In the genomic region with DNA sequence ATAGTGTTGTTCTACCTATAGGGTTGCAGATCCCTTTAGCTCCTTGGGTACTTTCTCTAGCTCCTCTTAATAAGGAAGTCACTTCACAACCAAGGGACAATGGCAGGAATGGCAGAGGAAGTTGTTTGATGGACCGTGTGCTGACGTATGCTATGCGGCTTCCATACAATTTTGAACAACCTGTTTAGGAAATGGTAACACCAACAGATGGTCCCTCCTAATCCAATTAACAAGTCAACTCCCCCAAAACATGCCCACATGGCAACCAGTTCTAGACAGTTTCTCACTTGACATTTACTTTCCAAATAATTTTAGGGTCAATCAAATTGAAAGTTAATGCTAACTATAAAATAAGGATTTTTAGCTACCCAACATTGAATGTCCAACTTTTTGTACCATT, we compare ENCODE assay signal across 26 mouse cellular contexts.
DNase-seq lines count a peak whose midpoint lies in the region; ATAC-seq and TF ChIP-seq lines count a peak whose summit lies in the region.
"Had no signal": no experiment of that assay in that cellular context is flagged by ENCODE, and none has a peak within 500 bp of the region (broad histone marks: within the 10 kb centered on the region; RNA-seq: fewer than 3 reads in every experiment).

No protein-coding gene starts in this region.

- no peak overlapping the region for H3K27ac ChIP-seq in forebrain, embryonic 14.5 days (ENCODE audit: low read depth, low read length)
- no peak overlapping the region for H3K27ac ChIP-seq in forebrain, embryonic 13.5 days
- H3K27ac ChIP-seq: embryonic facial prominence, embryonic 13.5 days; embryonic facial prominence, embryonic 15.5 days; forebrain, embryonic 10.5 days; forebrain, embryonic 12.5 days had no signal

- H3K36me3 ChIP-seq in forebrain, embryonic 14.5 days (ENCODE audit: control insufficient read depth, insufficient read depth, low read length) = no peaks in the 10 kb centered on the region
- H3K36me3 ChIP-seq in forebrain, embryonic 13.5 days (ENCODE audit: poor library complexity, severe bottlenecking) = no peaks in the 10 kb centered on the region
- H3K36me3 ChIP-seq: embryonic facial prominence, embryonic 13.5 days; embryonic facial prominence, embryonic 15.5 days; forebrain, embryonic 10.5 days; forebrain, embryonic 12.5 days; G1E had no signal

- H3K4me3 ChIP-seq in forebrain, embryonic 14.5 days (ENCODE audit: low read depth, low read length) = no peak overlapping the region
- H3K4me3 ChIP-seq in forebrain, embryonic 13.5 days = no peak overlapping the region
- H3K4me3 ChIP-seq: embryonic facial prominence, embryonic 13.5 days; embryonic facial prominence, embryonic 15.5 days; erythroblast, embryonic 14.5 days; forebrain, embryonic 10.5 days; forebrain, embryonic 12.5 days had no signal

- no peak; the same call in 1 of the 2 replicates for ATAC-seq in forebrain, embryonic 14.5 days
- no peak for ATAC-seq in forebrain, embryonic 13.5 days
- ATAC-seq: activated CD4-positive, CD25-positive, alpha-beta regulatory T cell, adult 4 months; CD4-positive, CD25-positive, alpha-beta regulatory T cell, adult 4 months; forebrain, embryonic 16.5 days; Patski had no signal

- TF ChIP-seq POLR2A in brain, embryonic 14.5 days (IDR thresholded peaks at IDR 0.05; ENCODE audit: borderline replicate concordance, extremely low read depth, insufficient read depth, insufficient read length, poor library complexity, severe bottlenecking) = no peak

- no peak overlapping the region for H3K9ac ChIP-seq in forebrain, embryonic 14.5 days (ENCODE audit: low read length)
- H3K9ac ChIP-seq in forebrain, embryonic 13.5 days = no peak overlapping the region
- H3K9ac ChIP-seq: embryonic facial prominence, embryonic 13.5 days; embryonic facial prominence, embryonic 15.5 days; forebrain, embryonic 12.5 days had no signal

- no peak for TF ChIP-seq CTCF in brain, embryonic 14.5 days (IDR thresholded peaks at IDR 0.05; ENCODE audit: borderline replicate concordance, extremely low read depth, insufficient read depth, insufficient read length)

- 60% methylated on average over 3 of the region's 3 CpGs for WGBS in forebrain, embryonic 14.5 days
- 83% methylated on average over 3 of the region's 3 CpGs for WGBS in forebrain, embryonic 13.5 days

- H3K27me3 ChIP-seq in forebrain, embryonic 14.5 days (replicated peaks; ENCODE audit: control insufficient read depth, insufficient read depth, low read length) = no peaks in the 10 kb centered on the region
- H3K27me3 ChIP-seq in forebrain, embryonic 13.5 days = no peaks in the 10 kb centered on the region
- H3K27me3 ChIP-seq: CH12.LX; embryonic facial prominence, embryonic 13.5 days; embryonic facial prominence, embryonic 15.5 days; forebrain, embryonic 12.5 days; Patski had no signal

- no peak overlapping the region for H3K4me2 ChIP-seq in forebrain, embryonic 14.5 days (ENCODE audit: low read length)
- H3K4me2 ChIP-seq in forebrain, embryonic 13.5 days = no peak overlapping the region
- H3K4me2 ChIP-seq: embryonic facial prominence, embryonic 13.5 days; embryonic facial prominence, embryonic 15.5 days; forebrain, embryonic 12.5 days had no signal

- no peaks in the 10 kb centered on the region for H3K4me1 ChIP-seq in forebrain, embryonic 14.5 days (ENCODE audit: control insufficient read depth, insufficient read depth, low read length)
- H3K4me1 ChIP-seq in forebrain, embryonic 13.5 days = no peaks in the 10 kb centered on the region
- H3K4me1 ChIP-seq: embryonic facial prominence, embryonic 13.5 days; embryonic facial prominence, embryonic 15.5 days; forebrain, embryonic 10.5 days; forebrain, embryonic 12.5 days had no signal

- peak; percentile 34 for DNase-seq in forebrain, embryonic 14.5 days (ENCODE audit: low spot score)
- peak; percentile 5 for DNase-seq in layer of hippocampus, adult 9-11 months
- no peak for DNase-seq in layer of hippocampus, adult 9-10 months (ENCODE audit: low spot score)
- DNase-seq in brain, embryonic 14.5 days (ENCODE audit: low read depth) = peak; percentile 53
- DNase-seq: adrenal gland, adult 8-10 months; adrenal gland, postnatal 14 days; adrenal gland, postnatal 36 days; B cell, adult 2 months; cerebellum, adult 11 months; cerebellum, adult 18-20 months; cerebellum, adult 8-10 months; cerebellum, adult 9-11 months; cerebellum, postnatal 36 days; embryo, embryonic 11 days had no signal

- H3K9me3 ChIP-seq in forebrain, embryonic 14.5 days (replicated peaks; ENCODE audit: control insufficient read depth, low read length) = no peaks in the 10 kb centered on the region
- H3K9me3 ChIP-seq in forebrain, embryonic 13.5 days (replicated peaks) = no peaks in the 10 kb centered on the region
- H3K9me3 ChIP-seq: embryonic facial prominence, embryonic 13.5 days; embryonic facial prominence, embryonic 15.5 days; forebrain, embryonic 10.5 days; forebrain, embryonic 12.5 days had no signal
